Mouse (Mus musculus) layer of hippocampus, postnatal 25 days (tissue): ENCODE data around the gene Ankef1. TPM values are rescaled to one million over a fixed set of nuclear protein-coding genes. Genes with fewer than 3 reads are reported as not detected.

Experiments
- DNase-seq, 2 experiments: peaks; one replicate each; pipeline ENCODE4 v3.0.0; 2022; ENCODE audit warnings: mixed read lengths in 2 of 2, low spot score in 1 of 2; ENCODE audit errors: extremely low spot score in 1 of 2
- total RNA-seq, 2 experiments: library from RNA; stranded (reverse); gene quantifications; 2 replicates each; pipeline ENCODE4 v1.2.3; 2021

Gene Ankef1
- total RNA-seq: under 1 TPM; 0.74 to 0.80 TPM

DNA sequence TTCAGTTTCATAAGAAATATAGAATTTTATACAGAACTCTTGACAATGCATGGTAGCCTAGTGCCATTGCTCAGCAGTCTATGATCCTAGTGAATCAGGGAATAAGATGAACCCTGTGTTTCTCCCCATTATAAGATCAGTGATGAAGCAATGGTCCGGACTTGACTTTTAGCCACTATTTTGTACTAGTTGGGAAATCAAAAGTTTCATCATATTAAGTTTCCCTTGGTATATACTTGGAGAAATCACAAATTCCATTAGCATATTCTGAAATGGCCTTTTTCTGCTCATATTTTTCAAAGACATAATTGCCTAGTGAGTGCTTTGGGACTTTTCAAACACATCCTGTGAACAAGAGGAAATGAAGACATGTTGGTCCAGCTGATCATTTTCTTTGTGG is at the start of gene Ankef1:
Gene Ankef1 (plus strand): TSS at position 260 of the 400 bp plus-strand sequence.
- no peak for DNase-seq

DNA sequence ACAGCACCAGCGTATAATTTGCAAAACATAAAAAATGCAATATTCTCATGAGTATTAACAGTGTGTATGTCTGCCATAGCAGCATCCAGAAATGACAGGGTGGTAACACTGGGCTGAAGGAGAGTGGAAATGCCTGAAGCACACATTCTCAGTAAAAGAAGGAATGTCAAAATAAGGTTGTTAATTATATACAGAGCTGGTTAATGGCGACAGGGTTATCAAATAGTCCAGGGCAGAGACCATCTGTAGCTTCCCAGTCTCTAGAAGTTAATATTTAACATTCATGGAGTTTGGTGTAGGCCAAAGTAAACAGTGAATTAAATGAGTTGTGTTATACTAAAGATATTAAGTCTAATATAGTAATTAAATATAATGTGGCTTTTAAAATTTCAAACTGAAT is 45.2 kb upstream of the Ankef1 start:
- no peak for DNase-seq

DNA sequence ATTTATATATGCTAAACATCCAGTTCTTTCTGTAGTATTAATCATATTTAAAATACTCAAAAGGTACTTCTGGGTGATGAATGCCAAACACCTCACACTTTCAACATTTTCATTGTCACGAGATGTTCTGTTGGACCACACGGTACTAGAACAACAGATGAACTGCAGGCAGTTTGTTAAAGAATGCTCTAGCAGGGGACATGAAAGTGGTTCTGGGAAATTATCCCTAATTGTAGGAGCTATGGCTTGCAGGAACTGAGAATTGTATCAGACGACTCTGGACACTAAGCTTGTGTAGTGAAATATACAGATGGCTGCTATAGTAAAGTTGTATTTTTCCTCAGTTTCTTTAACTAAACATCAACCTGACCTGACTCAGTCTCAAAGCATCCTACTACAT is 44.8 kb upstream of the Ankef1 start:
- no peak for DNase-seq

DNA sequence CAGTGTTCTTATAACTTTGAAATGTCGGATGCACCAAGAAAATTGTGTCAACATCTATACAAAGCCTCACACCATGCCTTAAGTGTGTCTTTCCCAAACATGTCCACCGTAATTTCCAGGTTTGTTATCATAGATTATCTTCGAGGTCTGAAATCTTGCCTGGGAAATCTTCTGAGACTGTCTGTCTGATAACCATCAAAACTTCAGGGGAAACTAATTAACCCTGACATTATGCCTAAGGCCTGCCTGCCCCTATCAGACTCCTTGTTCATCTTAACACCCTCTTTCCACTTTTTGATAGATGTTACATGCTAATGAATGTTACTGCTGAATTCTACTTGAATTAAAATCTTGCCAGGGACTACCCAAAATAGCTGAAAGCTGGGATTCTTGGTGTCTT is 24.1 kb upstream of the Ankef1 start:
- no peak for DNase-seq

DNA sequence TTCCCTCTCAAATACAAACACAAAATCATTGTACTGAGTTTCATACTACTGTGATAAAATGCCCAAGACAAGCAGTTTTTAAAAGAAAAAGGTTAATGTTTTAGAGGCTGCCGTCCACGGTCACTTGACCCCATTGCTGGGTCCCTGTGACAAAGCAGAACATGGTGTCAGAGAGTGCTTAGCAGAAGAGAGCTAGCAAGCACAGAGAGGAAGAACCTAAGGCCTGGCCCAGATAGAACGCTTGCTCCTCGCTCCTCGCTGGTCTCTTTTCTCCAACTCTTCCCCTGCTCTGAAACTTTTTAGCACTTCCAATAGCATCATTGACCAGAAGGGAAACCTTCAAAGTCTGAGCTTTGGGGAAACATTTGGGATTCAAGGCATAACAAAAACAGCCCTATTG is 19.4 kb upstream of the Ankef1 start:
- no peak for DNase-seq

DNA sequence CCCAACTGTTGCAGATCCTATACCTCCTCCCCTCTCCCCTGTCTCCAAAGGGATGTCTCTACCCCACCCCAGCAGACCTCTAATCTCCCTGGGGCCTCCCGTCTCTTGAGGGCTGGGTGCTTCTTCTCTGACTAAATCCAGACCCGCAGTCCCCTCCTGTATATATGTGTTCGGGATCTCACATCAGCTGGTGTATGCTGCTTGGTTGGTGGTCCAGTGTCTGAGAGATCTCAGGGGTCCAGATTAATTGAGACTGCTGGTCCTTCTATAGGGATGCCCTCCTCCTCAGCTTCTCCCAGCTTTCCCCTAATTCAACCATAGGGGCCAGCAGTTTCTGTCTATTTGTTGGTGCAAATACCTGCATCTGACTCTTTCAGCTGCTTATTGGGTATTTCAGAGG is 18.7 kb upstream of the Ankef1 start:
- DNase-seq: no peak

DNA sequence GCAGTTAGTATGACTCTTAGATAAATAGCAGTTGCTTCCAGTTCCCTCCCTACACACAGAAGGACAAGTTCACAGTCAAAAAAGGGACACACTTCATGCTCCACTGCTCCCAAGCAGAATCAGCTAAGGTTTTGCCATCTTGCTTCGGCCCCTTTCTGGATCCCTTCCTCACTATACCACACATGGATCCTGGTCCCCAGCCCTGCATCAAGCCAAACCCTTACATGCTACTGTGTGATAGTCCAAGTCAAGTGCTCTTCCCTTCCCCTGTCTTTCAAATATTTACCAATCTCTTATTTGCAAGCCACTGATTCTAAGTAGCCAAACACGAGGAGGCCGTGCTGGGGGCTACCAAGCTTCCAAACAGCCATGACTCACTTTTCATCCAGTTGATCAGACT is 16.8 kb upstream of the Ankef1 start:
- no peak for DNase-seq

DNA sequence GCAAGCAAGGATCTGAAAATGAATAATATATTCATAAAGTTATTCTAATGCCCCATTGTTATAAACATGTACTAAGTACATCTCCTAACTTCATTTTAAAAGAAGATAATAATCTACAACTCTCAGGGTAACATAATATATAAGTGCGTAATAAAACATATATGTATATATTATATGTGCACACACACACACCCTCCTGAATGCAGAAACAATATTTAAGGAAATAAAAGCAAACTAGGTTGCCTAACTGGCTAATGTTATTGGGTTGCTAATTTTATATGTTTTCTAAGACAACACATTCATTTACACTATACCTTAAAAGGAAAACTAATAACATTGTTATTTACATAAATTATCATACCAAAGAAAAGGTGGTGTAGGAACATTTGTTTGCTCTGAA is 16.3 kb upstream of the Ankef1 start:
- no peak for DNase-seq

DNA sequence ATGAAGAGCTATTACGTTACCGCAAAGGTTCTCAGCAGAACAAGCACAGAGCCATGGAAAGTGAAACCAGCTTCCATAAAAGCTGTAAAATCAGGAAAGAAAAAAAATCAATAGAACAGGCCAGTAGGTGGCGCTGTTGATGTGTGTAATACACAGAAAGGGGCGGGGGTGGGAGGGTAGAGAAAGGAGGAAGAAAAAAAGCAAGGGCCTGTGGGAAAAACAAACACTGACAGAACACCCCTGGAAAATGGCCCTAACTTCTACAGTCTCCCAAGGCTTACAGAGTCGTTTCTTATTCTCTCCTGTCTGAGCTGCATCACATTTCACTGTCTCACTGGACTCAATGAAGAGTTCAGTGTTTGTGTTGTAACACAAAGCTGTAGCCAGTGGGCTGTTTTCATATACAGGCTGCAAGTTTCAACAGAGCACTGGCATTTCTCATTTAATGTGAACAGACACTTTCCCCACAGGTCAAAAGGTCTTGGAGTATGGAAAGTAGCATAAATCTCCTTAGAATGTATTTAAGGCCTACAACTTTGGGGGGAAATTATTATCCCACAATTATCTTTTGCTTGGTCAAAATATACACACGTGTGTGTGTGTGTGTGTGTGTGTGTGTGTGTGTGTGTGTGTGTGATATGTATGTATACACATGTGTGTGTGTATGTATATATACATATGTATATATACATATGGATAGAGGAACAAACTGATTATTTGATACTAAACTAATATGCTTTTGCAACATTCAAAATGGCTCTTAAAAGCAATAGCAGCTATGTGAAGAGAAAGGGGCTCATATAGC is 15.7 kb upstream of the Ankef1 start:
- peak; percentile 47 to 82 for DNase-seq

DNA sequence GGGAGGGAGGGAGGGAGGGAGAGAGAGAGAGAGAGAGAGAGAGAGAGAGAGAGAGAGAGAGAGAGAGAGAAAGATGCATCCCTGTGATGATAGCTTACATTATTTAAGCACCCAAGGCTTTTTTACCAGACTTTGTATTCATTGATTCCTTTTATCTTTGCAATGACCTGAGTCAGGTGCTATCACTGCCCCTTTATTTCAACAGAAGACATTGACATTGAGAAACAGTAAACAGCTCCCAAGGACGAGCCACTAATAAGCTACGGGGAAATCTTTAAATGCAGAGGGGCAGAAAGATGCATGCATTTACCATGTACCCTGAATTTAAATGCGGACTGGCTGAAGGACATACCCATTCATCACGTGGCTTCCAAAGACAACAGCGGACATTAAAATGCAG is 14.7 kb upstream of the Ankef1 start:
- DNase-seq: no peak

DNA sequence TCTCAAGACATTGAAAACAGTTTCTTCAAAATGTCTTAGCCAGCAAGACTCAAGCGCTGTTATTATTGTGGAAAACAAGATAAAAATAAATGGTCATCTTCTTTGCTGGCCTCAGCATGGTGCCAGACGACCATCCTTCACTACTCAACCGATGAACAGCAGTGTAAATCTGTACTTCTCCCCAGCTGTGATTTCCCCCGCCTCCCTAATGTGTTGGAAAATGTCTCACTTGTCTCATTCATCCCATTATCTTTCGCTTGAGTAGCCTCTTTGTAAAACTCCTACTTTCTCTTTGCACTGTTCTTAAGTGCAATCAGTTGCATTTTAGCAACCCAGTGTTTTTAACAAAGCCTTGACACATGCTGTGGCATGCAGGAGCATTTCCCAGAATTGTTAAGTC is 9.4 kb downstream of the Ankef1 start:
- DNase-seq: no peak

DNA sequence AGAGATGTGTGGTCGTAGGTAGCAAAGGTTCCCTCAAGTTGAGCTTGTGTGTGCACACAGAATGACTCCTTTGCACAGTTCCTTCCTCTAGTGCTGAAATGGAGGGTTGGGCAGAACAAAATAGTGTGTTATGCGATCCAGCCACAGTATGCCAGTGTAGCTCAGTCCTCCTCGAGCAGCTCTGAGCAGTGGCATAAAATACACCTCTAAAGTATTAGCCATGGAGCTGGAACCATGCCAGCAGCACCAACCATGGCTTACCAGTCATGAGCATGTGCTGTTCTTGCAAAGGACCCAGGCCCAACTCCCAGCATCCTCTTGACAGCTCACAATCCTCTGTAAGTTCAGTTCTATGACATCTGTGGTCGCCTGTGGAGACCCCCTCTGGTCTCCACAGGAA is 10.0 kb downstream of the Ankef1 start:
- no peak for DNase-seq

DNA sequence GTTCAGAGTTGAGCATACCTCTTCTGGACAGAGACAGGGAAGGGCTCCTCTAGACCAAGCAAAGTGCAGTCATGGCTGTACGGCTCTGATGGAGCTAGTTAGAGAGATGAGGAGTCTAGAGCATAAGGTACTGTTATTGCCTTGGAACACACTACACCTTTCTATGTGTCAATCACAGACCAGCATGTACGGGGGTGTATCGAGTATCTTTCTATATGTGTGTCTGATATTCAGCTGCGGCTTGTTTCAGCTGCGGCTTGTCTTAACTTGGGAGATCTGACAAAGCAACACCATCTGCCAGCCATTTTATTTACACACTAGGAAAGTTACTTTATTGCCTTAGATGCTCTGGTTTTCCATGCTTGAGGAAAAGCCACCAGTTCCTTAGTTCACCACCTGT is 11.1 kb downstream of the Ankef1 start:
- no peak for DNase-seq

DNA sequence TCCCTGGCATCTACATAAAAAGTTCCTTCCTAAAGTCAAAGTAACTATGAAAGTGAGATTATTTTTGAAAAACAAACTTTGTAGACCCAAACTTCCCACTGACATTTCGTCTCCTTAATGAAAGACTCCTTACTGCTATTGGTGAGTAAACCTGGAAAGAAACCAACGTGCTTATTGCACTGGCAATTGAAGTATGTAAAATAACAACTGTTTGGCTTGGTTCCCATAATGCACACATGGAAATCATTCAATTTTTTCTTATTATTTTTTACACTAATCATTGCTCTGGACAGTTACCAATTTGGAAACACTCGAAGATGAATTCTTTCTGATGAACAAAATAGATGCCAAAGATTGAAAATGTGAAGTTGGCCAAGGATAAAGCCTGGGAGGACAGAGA is 12.1 kb downstream of the Ankef1 start:
- DNase-seq: no peak

DNA sequence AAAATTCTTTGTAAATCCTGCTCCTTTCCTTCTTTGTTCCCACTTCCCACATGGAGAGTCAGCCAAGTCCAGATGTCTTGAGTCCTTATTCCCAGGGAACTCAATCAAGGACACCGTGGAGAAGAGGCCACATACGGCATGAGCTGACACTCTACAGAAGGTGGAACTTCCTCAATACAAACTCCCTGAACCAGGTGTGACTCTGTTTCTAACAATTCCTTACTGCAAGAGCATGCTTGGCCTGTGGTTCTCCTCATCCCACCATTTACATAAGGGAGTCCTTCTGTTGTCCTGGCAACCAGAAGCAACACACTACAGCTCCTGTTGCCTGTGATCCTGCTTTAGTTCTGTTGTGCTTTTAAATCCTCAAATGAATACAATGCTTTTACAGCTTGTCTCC is 13.8 kb downstream of the Ankef1 start:
- DNase-seq: no peak

DNA sequence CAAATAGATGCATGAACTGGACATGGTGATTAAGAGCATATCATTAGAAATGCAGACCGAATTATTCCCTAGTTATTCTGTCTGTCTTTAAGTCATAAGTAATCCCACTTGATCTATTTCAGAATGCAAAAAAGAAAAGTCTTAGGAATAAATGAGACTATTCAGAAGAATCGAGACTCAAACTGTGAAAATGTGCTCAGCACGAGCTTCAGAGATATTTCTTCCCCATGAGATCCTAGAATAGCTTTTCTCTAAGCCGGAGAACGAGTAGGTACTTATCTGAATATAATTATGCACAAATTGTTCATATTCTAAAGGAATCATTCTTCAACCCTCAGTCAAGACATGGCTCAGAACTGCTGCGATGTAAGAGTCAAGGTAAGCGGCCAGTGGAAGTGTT is 27.2 kb downstream of the Ankef1 start:
- no peak for DNase-seq

DNA sequence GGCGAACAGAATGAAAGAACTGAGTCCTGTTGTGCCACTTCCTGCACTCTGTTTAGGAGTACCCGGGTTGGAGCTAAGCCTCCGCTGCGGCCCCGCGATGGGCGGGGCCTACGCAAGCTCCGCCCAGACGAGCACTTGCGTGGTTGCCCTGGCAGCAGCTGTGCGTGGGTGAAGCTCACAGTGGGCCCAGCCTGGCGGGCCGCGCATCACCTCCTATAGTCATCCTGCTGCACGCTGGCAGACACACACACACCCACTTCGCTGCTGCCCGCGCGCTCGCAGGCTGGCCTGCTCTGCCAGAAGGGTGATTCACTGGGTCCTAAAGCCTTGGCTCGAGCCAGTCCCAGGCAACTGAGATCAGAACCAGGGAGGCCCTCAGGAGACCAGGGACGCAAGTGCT is 30.3 kb downstream of the Ankef1 start:
- peak; percentile 79 to 83 for DNase-seq

DNA sequence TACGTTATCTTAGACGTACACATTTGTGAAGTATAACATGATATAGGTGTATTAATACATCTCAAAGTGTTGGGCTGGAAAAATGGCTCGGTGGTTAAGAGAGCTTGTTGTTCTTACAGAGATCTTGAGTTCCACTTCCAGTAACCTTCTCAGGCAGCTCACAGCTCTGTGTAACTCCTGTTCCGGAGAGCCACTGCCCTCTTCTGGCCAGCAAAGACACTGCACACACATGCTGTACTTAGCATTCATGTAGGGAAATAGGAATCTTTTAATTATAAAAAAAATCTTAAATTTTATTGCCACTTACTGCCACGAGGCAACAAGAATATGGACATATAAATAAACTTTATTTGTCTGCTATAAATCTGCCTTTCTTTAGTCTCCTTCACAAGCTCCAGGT is 56.3 kb downstream of the Ankef1 start:
- DNase-seq: no peak

DNA sequence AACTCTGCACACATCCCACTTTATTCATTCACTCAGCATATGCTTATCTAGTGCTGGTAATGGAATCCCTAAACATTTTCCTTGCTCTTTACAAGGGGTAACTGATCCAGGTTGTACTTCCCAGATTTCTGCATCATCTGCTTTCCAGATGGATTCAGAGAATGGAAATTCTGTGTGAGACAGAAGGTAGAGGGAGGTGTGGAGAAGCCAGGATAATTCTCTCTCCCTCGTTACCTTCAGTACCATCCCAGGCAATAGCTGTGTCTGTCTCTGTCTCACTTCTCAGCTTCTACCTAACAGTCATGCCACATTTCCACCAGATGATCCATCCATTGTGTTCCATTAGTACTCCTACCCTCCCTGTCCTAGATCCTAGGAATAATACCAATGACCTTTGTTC is 60.6 kb downstream of the Ankef1 start:
- DNase-seq: no peak

DNA sequence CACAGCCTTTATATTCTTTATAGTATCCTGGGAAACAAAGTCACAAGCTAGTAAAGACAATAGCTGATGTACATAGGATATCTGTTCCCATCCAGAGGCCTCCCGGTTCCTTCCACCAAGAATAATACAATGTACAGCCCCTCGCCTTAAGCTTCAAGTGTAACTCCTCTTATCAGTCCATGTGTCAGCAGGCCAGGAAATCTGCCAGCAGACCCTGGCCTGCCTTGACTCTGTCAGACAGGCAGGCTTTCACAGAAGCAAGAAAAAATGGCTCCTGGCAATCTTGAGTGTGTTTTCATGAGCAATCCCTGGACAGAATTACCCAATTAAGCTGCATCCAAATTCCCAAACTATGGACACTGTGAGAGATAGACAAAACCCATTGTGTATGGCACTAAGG is 69.1 kb downstream of the Ankef1 start:
- no peak for DNase-seq

DNA sequence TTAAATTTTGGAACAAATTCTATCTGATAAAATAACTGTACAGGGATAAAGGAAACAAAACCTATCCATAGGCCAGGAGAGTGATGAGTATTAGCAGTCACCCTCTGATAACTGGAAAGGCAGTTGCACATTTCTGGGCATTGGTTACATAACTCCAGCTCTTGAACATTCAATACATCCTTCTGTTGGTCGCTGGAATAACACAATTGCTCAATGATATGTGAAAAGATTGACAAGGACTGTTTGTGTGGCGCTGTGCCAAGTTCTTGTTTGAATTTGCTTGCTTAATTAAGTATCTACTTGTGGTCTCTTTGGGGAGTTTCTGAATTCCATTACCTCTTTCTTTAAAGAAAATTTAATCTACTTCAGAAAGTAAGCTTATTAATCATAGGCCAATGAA is 81.1 kb downstream of the Ankef1 start:
- DNase-seq: no peak

DNA sequence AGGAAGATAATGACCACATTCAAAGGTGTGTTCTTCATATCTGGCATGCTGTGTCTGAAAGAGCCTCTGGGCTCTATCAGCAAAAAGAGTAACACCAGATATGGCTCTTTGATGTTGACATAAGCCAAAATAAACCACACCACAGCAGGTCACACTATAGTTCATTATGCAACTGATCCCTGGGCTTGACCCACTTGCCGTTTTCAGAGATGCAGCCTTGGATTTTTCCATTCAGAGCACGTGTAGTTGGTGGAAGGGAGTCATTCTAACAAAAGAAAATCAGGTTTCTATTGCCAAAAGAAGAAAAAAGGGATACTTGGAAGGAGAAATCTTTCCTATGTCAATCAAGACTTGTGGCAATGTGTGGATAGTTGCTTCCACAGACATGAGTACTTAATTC is 87.1 kb downstream of the Ankef1 start:
- DNase-seq: no peak

DNA sequence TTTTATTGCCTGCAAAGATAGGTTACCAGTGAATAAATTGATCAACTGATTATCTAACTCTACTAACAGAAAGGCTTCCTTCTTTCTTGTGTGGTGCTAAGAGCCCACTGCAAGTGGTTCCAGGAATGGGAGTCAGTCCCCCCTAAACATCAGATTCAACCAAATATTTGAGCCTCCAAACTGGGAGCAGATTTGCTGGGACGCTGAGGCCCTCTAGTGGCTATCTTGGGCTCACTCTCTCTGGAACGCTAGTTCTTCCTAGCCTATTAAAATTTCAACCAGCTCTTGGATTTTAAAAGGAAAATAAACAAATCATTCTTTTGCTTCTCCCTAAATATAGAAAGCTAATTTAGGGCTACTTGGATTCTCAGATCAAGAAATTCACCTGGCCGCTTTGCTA is 94.7 kb downstream of the Ankef1 start:
- peak; percentile 53 to 74 for DNase-seq
